Comparison of ENCODE assay signal across 11 mouse cellular contexts in the genomic region with DNA sequence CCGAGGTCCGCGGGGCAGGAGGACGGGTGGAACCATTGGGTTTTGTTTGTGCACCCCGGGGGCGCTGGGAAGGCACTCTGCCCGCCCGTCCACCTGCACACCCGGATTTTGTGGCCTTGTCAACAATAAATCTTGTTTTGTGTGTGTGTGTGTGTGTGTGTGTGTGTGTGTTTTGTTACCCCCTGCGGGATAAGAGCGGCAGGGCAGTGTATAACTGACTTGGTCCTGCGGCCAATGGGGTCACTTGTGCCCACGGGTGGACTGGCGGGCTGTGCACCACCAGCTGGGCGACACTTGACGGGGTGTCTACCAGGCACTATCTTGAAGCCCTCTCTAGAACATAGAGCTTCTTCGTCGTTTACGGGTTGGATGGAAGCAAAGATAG. TPM values are rescaled to one million over a fixed set of nuclear protein-coding genes. Genes with fewer than 3 reads are reported as not detected.
DNase-seq lines count a peak whose midpoint lies in the region; ATAC-seq and TF ChIP-seq lines count a peak whose summit lies in the region.
"Had no signal": no experiment of that assay in that cellular context is flagged by ENCODE, and none has a peak within 500 bp of the region (broad histone marks: within the 10 kb centered on the region; RNA-seq: fewer than 3 reads in every experiment).

No protein-coding gene starts in this region.

- no peak for DNase-seq in heart, adult 11 months
- DNase-seq in brain, embryonic 14.5 days (ENCODE audit: low read depth): peak; percentile 31
- peak; percentile 32 for DNase-seq in forebrain, postnatal 0 days
- DNase-seq in urinary bladder, postnatal 4 days (ENCODE audit: low spot score in 2 of 2): no peak
- DNase-seq in left cerebral cortex, postnatal 25 days (ENCODE audit: low spot score in 2 of 2): no peak
- no peak for DNase-seq in adrenal gland, adult 18-20 months (ENCODE audit: low spot score in 2 of 2)
- DNase-seq: thymus, adult 18-20 months had no signal

- H3K9me3 ChIP-seq in heart, embryonic 12.5 days (replicated peaks): peaks cover 9% of the 10 kb centered on the region
- no peaks in the 10 kb centered on the region for H3K9me3 ChIP-seq in forebrain, postnatal 0 days (ENCODE audit: low read length)
- no peaks in the 10 kb centered on the region for H3K9me3 ChIP-seq in liver, embryonic 15.5 days (replicated peaks)

- 4% methylated on average over 19 of the region's 19 CpGs for WGBS in heart, embryonic 12.5 days
- WGBS in forebrain, postnatal 0 days: 2% methylated on average over 19 of the region's 19 CpGs
- WGBS in liver, embryonic 15.5 days (ENCODE audit: insufficient replicate concordance): 4% methylated on average over 19 of the region's 19 CpGs

- peaks cover 94% of the 10 kb centered on the region for H3K27me3 ChIP-seq in heart, embryonic 12.5 days (replicated peaks)
- H3K27me3 ChIP-seq in forebrain, postnatal 0 days (ENCODE audit: insufficient read depth, low read length): peaks cover 73% of the 10 kb centered on the region
- peaks cover 100% of the 10 kb centered on the region for H3K27me3 ChIP-seq in liver, embryonic 15.5 days

- H3K4me1 ChIP-seq in heart, embryonic 12.5 days (replicated peaks): peaks cover 27% of the 10 kb centered on the region
- no peaks in the 10 kb centered on the region; the same call in 1 of the 2 replicates for H3K4me1 ChIP-seq in forebrain, postnatal 0 days (ENCODE audit: insufficient read depth)
- peaks cover 24% of the 10 kb centered on the region for H3K4me1 ChIP-seq in liver, embryonic 15.5 days (replicated peaks)

- TF ChIP-seq POLR2A in brain, embryonic 14.5 days (IDR thresholded peaks at IDR 0.05; ENCODE audit: borderline replicate concordance, extremely low read depth, insufficient read depth, insufficient read length, poor library complexity, severe bottlenecking): no peak

- H3K4me2 ChIP-seq in heart, embryonic 12.5 days: peak overlapping the region; percentile 63
- peak overlapping the region; percentile 6; the same call in 1 of the 2 replicates for H3K4me2 ChIP-seq in forebrain, postnatal 0 days (ENCODE audit: low read depth)
- H3K4me2 ChIP-seq in liver, embryonic 15.5 days: peak overlapping the region; percentile 40; the same call in 1 of the 2 replicates

- no peak for ATAC-seq in heart, embryonic 12.5 days (ENCODE audit: insufficient number of reproducible peaks, low FRiP score)
- no peak for ATAC-seq in forebrain, postnatal 0 days
- no peak for ATAC-seq in liver, embryonic 15.5 days (ENCODE audit: insufficient read depth)

- no peaks in the 10 kb centered on the region for H3K36me3 ChIP-seq in heart, embryonic 12.5 days
- no peaks in the 10 kb centered on the region for H3K36me3 ChIP-seq in forebrain, postnatal 0 days (ENCODE audit: insufficient read depth)
- H3K36me3 ChIP-seq in liver, embryonic 15.5 days (replicated peaks): no peaks in the 10 kb centered on the region

- no peak for TF ChIP-seq CTCF in brain, embryonic 14.5 days (IDR thresholded peaks at IDR 0.05; ENCODE audit: borderline replicate concordance, extremely low read depth, insufficient read depth, insufficient read length)
- no peak for TF ChIP-seq CTCF in forebrain, postnatal 0 days (IDR thresholded peaks at IDR 0.05; ENCODE audit: low read depth)

- H3K9ac ChIP-seq in heart, embryonic 12.5 days: no peak overlapping the region
- H3K9ac ChIP-seq in forebrain, postnatal 0 days: no peak overlapping the region
- no peak overlapping the region for H3K9ac ChIP-seq in liver, embryonic 15.5 days

- intact Hi-C loops in left cerebral cortex, postnatal 25 days (cut with DNase I): no loop called here

- no peak overlapping the region for H3K27ac ChIP-seq in heart, embryonic 12.5 days (ENCODE audit: poor library complexity, severe bottlenecking)
- no peak overlapping the region for H3K27ac ChIP-seq in forebrain, postnatal 0 days (ENCODE audit: low read depth, low read length)
- no peak overlapping the region for H3K27ac ChIP-seq in liver, embryonic 15.5 days (replicated peaks)
- H3K27ac ChIP-seq: left cerebral cortex, adult 2 months had no signal

- peak overlapping the region; percentile 36 for H3K4me3 ChIP-seq in heart, embryonic 12.5 days
- H3K4me3 ChIP-seq in forebrain, postnatal 0 days (ENCODE audit: low read depth, low read length): no peak overlapping the region
- H3K4me3 ChIP-seq in liver, embryonic 15.5 days (replicated peaks): no peak overlapping the region
- H3K4me3 ChIP-seq: left cerebral cortex, adult 2 months had no signal

RNA-seq across cellular contexts. Expression of gene Tlx3, which starts 1.8 kb away (rescaled TPM):
- not detected in 2 replicates for polyA plus RNA-seq in heart, embryonic 12.5 days (2016; fragmentation: Nextera tagmentation; extraction: Ambion mirVana)
- polyA plus RNA-seq in brain, embryonic 14.5 days (2012; rRNA removed): 3.3 and 12.1 TPM in 2 replicates
- not detected in 2 replicates for total RNA-seq in forebrain, postnatal 0 days (2014; rRNA removed)
- polyA plus RNA-seq in forebrain, postnatal 0 days (2015; fragmentation: Nextera tagmentation; extraction: Ambion mirVana): not detected in 2 replicates
- polyA plus RNA-seq in liver, embryonic 15.5 days (2015; fragmentation: Nextera tagmentation; extraction: Ambion mirVana): not detected in 2 replicates
- total RNA-seq in left cerebral cortex, postnatal 25 days (2021): not detected
- total RNA-seq in adrenal gland, adult 18-20 months (2021): under 1 TPM in 1 of 2 experiments, not detected in 1; 0.19 TPM
- total RNA-seq: gastrocnemius, adult 8-10 months; left cerebral cortex, adult 2 months had no signal

RNA-seq across cellular contexts. Expression of gene Npm1, which starts 38.6 kb away (rescaled TPM):
- polyA plus RNA-seq in heart, embryonic 12.5 days (2016; fragmentation: Nextera tagmentation; extraction: Ambion mirVana): 513 and 525 TPM in 2 replicates
- polyA plus RNA-seq in brain, embryonic 14.5 days (2012; rRNA removed): 459 and 569 TPM in 2 replicates
- total RNA-seq in forebrain, postnatal 0 days (2014; rRNA removed): 452 and 473 TPM in 2 replicates
- 400 and 441 TPM in 2 replicates for polyA plus RNA-seq in forebrain, postnatal 0 days (2015; fragmentation: Nextera tagmentation; extraction: Ambion mirVana)
- 345 and 399 TPM in 2 replicates for polyA plus RNA-seq in liver, embryonic 15.5 days (2015; fragmentation: Nextera tagmentation; extraction: Ambion mirVana)
- 100 to 1,000 TPM; 148 to 151 TPM for total RNA-seq in left cerebral cortex, postnatal 25 days (2021)
- 100 to 1,000 TPM; 224 to 282 TPM for total RNA-seq in adrenal gland, adult 18-20 months (2021)

RNA-seq across cellular contexts. Expression of gene Fgf18, which starts 54.4 kb away (rescaled TPM):
- 2.6 TPM in 2 replicates for polyA plus RNA-seq in heart, embryonic 12.5 days (2016; fragmentation: Nextera tagmentation; extraction: Ambion mirVana)
- polyA plus RNA-seq in brain, embryonic 14.5 days (2012; rRNA removed): 2.6 and 3.8 TPM in 2 replicates
- total RNA-seq in forebrain, postnatal 0 days (2014; rRNA removed): 5.9 and 8.1 TPM in 2 replicates
- polyA plus RNA-seq in forebrain, postnatal 0 days (2015; fragmentation: Nextera tagmentation; extraction: Ambion mirVana): 3.9 and 5.2 TPM in 2 replicates
- 0.17 and 0.23 TPM in 2 replicates for polyA plus RNA-seq in liver, embryonic 15.5 days (2015; fragmentation: Nextera tagmentation; extraction: Ambion mirVana)
- 1 to 10 TPM; 3.2 to 3.5 TPM for total RNA-seq in left cerebral cortex, postnatal 25 days (2021)
- 1 to 10 TPM; 1.3 to 2.0 TPM for total RNA-seq in adrenal gland, adult 18-20 months (2021)

Comparison
In these comparisons a context has a peak if more than half of its experiments do, and no peak if none do; other contexts are left out.
1. H3K4me2 ChIP-seq: peak in every context shown above with its lines; median percentile 63 in heart, embryonic 12.5 days; 40 in liver, embryonic 15.5 days; 6 in forebrain, postnatal 0 days.
2. DNase-seq: peak in brain, embryonic 14.5 days (single experiment) and forebrain, postnatal 0 days (single experiment); none in heart, adult 11 months (single experiment), urinary bladder, postnatal 4 days (0 of 2), left cerebral cortex, postnatal 25 days (0 of 2) and adrenal gland, adult 18-20 months (0 of 2).